Mouse (Mus musculus): ENCODE results near the gene Ear6.

GRCm38 (mm10) chr14:51896019-51896418 lies 42.5 kb downstream of the Ear6 start:
- no peak for TF ChIP-seq CTCF (IDR thresholded peaks at IDR 0.05; ENCODE audit: control insufficient read depth, insufficient read depth, insufficient replicate concordance, low read depth, low read length)
- no peak for TF ChIP-seq POLR2A (IDR thresholded peaks at IDR 0.05; ENCODE audit: control insufficient read depth, low read depth, low read length)

Data from testis, adult 2 months (tissue).